Mouse (Mus musculus) testis, adult 2 months (tissue): Measurements from ENCODE around the gene 6430548M08Rik.

Experiments used
- CTCF ChIP-seq: fragments of 200-500 bp; IDR thresholded peaks from 2 replicates; pipeline ENCODE4 v1.5.1; 2012; ENCODE audit warnings: low read depth, mild to moderate bottlenecking, inconsistent platforms, low read length, moderate library complexity; ENCODE audit not compliant: control insufficient read depth, insufficient read depth, insufficient replicate concordance
- POLR2A ChIP-seq: fragments of 200-500 bp; IDR thresholded peaks from 2 replicates; pipeline ENCODE4 v1.6.1; 2012; ENCODE audit warnings: low read depth, mild to moderate bottlenecking, inconsistent platforms, low read length, moderate library complexity; ENCODE audit not compliant: control insufficient read depth

- TF ChIP-seq CTCF (no peak), POLR2A (no peak)
These were observed 98.6 kb downstream of the 6430548M08Rik start for GRCm38 (mm10) chr8:120212596-120212995.
